Mouse (Mus musculus): ENCODE measurements around the gene Hsd17b14.

Gene Hsd17b14

GRCm38 (mm10) chr7:45529461-45529860, 25.2 kb upstream of the Hsd17b14 start:
- DNase-seq = no peak

- no peak for DNase-seq
These were observed 24.1 kb upstream of the Hsd17b14 start for GRCm38 (mm10) chr7:45530643-45531042.

- DNase-seq = no peak
These were observed 19.0 kb upstream of the Hsd17b14 start for GRCm38 (mm10) chr7:45535676-45536075.

GRCm38 (mm10) chr7:45537602-45538001, 17.1 kb upstream of the Hsd17b14 start:
- DNase-seq = no peak

- peak in 1 of 2 experiments; percentile 21 for DNase-seq
These were observed 16.3 kb upstream of the Hsd17b14 start for GRCm38 (mm10) chr7:45538163-45539041.

GRCm38 (mm10) chr7:45539095-45539494, 15.6 kb upstream of the Hsd17b14 start:
- DNase-seq = no peak

GRCm38 (mm10) chr7:45540213-45540612, 14.5 kb upstream of the Hsd17b14 start:
- DNase-seq = no peak

- no peak for DNase-seq
These were observed 10.2 kb upstream of the Hsd17b14 start for GRCm38 (mm10) chr7:45544525-45544924.

- no peak for DNase-seq
These were observed 4.9 kb upstream of the Hsd17b14 start for GRCm38 (mm10) chr7:45549641-45550436.

- DNase-seq = no peak
These were observed 3.7 kb upstream of the Hsd17b14 start for GRCm38 (mm10) chr7:45550821-45551511.

- no peak for DNase-seq
These were observed 3.2 kb upstream of the Hsd17b14 start for GRCm38 (mm10) chr7:45551512-45551883.

- DNase-seq = no peak
These were observed 1.2 kb upstream of the Hsd17b14 start for GRCm38 (mm10) chr7:45553519-45553918.

- DNase-seq = no peak
These were observed 703 bp upstream of the Hsd17b14 start for GRCm38 (mm10) chr7:45553990-45554389.

- peak; percentile 79 to 82 for DNase-seq
These were observed 1.1 kb downstream of the Hsd17b14 start for GRCm38 (mm10) chr7:45555787-45556186.

GRCm38 (mm10) chr7:45558907-45559306, 4.2 kb downstream of the Hsd17b14 start:
- DNase-seq = no peak

GRCm38 (mm10) chr7:45560241-45560640, 5.5 kb downstream of the Hsd17b14 start:
- peak in 1 of 2 experiments; percentile 37 for DNase-seq

- peak; percentile 80 to 83 for DNase-seq
These were observed 6.3 kb downstream of the Hsd17b14 start for GRCm38 (mm10) chr7:45560843-45561623.

GRCm38 (mm10) chr7:45561624-45562520, 7.2 kb downstream of the Hsd17b14 start:
- no peak for DNase-seq

GRCm38 (mm10) chr7:45564811-45565210, 10.1 kb downstream of the Hsd17b14 start:
- DNase-seq = no peak

GRCm38 (mm10) chr7:45565446-45565845, 10.8 kb downstream of the Hsd17b14 start:
- DNase-seq = no peak

- DNase-seq = no peak
These were observed 12.6 kb downstream of the Hsd17b14 start for GRCm38 (mm10) chr7:45567112-45567779.

Measured in thymus, postnatal 36 days (tissue).